Mouse (Mus musculus) WW6 (cell line): ENCODE results near the gene Tuba3a.
"Not testable (repeated sequence)": the region's sequence is repeated elsewhere in the genome, so short reads cannot be mapped to it uniquely, and the experiment has no call there.

Experiments
- DNase-seq: peaks from one replicate; pipeline ENCODE4 v3.0.0-alpha.2; 2013; ENCODE audit warnings: low read depth, low spot score

Tuba3a gene

DNA sequence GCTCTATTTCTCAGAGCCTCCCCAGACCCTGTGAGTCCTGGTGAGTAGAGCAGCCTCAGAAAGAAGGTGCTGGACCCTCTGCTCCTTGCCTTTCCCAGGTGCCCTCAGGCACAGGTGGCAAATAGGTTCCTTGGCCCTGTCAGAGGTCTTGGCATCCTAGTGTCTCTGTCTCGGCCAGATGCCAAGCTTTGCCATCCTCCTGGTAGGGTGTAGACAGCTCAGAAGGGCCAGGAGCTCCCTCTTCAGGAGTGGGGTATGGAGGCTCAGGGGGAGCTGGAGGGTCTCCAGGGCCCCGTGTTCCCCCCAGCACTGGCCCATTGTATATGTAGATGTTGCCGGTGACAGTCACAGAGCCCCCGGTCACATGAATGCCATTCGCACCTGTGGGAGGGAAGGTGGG lies 21.2 kb upstream of the Tuba3a start:
- no peak for DNase-seq

DNA sequence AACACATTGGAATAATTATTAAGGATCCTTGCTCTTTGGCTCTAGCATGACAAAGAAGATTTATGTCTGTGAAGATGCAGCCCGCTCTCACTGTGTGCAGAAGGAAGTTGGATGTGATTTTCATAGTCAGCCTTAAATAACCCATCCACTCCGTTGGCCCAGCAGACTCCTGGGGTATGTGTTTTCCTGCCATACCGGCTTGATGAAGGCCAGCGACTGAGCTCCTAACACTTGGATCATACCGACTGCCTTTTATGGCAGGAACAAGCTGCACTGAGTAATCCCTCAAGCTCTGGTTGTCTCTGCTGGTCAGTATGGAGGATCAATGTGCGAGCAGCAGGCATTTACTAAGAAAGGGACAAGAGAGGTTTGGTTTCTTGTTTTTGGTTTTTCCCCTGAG lies 19.6 kb upstream of the Tuba3a start:
- no peak for DNase-seq

- not testable (repeated sequence) for DNase-seq
These were observed 18.6 kb upstream of the Tuba3a start for GRCm38 (mm10) chr6:125304408-125304807.

- no peak for DNase-seq
These were observed 17.4 kb upstream of the Tuba3a start for GRCm38 (mm10) chr6:125303242-125303641.

DNA sequence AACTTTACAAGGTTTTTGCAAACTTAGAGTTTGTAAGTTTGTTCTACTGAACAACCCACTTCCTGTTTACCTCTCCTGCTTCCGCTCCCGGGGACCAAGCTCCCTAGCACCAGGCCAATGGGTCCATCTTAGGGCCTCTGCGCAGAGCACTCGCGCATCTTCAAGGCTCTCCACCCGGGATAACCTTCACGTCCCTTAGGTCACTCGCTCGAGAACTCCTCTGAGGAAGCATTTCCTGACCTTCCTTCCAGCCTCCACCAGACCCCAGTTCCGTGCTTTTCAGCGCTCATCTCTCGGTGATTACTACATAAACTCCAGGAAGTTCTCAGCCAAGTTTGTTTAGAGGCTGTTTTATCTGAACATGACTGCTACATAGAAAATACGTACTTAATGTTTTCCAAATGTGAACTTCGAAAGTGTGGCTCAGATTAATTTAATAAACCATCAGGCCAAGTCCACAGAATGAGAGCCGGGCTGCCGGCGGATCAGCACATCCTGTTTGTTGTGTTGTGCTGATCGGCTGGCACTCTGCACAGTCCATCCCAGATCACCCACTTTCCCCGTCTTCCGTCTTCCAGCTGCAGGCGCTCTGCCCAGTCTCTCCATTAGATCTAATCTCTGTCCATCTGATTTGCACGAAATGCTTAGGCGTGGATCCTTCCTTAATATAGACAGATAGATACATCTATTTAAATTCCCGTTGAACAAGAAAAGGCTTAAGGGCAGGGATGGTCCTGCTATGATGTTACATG lies 16.6 kb upstream of the Tuba3a start:
- no peak for DNase-seq

DNA sequence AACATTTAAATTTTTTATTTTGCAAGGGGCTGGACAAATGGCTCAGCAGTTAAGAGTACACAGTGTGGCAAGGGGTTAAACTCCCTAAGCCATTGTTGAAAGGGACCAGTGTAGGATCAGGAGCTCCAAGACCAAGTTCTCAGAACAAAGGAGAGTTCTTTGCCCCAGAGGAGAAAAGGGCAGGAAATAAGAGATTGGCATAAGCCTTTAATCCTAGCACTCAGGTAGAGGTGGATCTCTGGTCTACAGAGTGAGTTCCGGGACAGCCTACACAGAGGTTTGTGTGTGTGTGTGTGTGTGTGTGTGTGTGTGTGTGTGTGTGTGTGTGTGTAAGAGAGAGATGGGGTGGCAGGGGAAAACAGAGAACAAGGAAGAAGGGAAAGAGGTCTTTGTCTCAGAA lies 15.1 kb upstream of the Tuba3a start:
- no peak for DNase-seq

GRCm38 (mm10) chr6:125297149-125297820 lies 11.4 kb upstream of the Tuba3a start:
- DNase-seq = no peak

DNA sequence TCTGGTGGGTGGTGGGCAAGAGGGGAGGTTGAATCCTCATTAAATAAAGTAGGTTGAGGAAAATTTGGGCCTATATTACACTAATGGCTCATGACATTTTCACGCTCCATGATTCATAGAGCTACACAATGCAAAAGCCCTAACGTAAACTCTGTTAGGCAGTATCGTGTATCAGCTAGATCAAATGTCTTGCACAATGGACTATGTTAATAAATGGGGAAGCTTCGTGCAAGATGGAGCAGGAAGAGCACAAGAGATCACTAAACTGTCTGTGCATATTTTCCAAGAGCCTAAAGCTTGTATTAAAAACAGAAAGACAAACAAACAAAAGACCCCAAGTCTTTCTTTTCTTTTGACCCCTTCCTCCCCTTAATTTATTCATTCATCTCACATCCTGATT lies 8.2 kb upstream of the Tuba3a start:
- no peak for DNase-seq

DNA sequence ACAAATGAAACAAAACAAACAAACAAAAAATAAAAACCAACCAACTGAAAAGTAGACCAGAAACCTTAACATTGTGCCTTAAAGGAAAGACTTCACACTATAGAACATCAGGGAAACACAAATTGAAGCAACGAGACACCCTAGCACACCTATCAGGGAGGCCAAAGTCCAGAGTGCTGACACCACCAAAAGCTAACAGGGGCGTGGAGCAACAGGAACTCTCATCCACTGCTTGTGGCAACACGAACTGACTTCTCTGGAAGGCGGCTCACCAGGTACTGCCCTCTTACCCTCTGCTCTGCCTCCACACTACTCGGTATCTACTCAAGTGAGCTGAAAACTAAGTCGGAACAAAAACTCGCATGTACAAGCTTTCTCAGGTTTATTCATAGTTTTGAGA lies 6.4 kb upstream of the Tuba3a start:
- DNase-seq = no peak

GRCm38 (mm10) chr6:125291329-125291728 lies 5.5 kb upstream of the Tuba3a start:
- no peak for DNase-seq

DNA sequence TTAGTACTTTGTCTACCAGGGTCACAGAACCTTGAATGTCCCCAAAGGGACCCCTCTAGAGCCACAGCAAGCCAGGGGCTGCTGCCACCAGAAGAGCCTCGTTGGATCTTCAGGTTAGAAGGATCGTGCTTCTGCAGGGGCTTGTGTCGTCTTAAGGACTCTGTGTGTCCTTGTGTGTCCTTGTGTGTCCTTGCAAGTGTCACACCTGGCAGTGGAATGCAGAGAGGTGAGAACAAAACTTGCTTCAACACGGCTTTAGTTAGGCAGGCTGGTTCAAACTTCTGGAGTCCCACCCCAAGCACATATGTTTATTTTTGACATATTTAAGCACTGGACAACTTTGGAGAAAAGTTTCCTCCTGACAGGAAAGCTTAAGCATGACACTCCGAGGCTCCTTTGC lies 2.9 kb upstream of the Tuba3a start:
- DNase-seq = no peak

DNA sequence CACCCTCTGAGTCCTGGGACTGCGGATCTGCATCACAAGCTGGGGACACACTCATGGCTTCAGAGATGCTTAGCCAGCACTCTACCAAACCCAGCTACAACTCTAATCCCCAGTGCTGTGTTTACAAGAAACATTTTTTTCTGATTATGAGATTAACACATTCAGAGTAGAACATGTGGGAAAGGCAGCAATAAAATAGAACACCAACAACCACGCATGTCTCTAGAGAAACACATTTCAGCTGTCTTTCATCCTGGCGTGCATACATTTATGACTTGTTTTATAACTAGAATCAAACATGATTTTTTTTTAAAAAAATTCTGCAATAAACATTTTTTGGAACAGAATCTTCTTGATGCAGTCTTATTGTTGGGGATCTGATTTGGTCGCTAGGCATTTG lies 1.1 kb upstream of the Tuba3a start:
- no peak for DNase-seq

DNA sequence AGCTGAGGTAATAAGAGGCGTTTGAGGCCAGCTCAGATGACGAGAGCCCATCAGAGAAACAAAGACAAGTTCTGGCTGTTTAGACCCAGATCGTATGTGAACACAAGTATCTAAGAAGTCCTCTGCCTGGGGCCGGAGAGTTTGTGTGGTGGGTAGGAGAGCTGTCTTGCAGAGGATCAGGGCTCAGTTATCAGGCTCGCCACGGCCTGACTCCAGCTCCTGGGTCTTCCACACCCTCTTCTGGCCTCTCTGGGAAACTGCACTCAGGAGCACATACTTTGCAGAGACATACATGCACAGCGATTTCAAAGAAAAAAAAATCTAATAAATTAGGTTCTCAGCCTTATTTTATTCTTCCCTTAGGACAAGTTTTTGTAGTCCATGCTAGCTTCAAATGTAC lies 1.1 kb downstream of the Tuba3a start:
- DNase-seq = no peak

DNA sequence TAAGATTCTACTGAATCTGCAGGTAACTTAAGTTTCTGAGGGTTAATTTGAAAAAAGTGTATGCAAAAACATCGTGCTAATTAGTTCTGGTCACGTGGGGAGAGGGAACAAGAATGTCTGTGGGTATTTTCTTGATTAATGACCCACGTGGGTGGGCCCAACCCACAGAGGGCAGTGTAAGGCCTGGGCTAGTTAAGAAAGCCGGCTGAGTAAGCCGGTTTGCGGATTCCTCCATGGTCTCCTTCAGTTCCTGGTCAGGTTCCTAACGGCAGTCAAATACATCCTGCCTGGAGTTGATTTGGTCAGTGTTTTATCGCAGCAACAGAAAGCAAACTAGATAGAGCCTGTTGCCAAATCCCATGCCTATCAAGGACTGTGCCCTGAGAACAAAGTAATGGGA lies 1.6 kb downstream of the Tuba3a start:
- DNase-seq = no peak

- DNase-seq = not testable (repeated sequence)
These were observed 3.1 kb downstream of the Tuba3a start for GRCm38 (mm10) chr6:125282721-125283120.

DNA sequence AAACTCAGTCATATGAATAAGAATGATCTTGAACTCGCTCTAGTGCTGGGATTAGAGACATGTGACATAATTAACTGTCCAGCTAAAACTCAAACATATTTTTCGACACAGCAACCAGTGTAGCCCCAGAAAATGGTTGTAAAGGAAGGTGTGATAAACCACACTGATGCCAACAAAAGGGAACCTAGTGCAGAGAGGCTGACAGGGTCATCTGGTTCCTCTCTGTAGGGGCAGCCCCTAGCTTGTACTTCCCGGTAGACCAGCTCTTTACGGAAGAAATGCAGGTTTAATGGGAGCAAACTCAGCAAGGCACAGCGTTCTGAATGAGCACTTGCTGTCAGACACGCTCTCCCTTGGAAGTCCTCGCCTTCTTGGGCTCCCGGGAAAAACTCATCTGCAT lies 6.1 kb downstream of the Tuba3a start:
- DNase-seq = no peak

- no peak for DNase-seq
These were observed 10.8 kb downstream of the Tuba3a start for GRCm38 (mm10) chr6:125274841-125275563.

DNA sequence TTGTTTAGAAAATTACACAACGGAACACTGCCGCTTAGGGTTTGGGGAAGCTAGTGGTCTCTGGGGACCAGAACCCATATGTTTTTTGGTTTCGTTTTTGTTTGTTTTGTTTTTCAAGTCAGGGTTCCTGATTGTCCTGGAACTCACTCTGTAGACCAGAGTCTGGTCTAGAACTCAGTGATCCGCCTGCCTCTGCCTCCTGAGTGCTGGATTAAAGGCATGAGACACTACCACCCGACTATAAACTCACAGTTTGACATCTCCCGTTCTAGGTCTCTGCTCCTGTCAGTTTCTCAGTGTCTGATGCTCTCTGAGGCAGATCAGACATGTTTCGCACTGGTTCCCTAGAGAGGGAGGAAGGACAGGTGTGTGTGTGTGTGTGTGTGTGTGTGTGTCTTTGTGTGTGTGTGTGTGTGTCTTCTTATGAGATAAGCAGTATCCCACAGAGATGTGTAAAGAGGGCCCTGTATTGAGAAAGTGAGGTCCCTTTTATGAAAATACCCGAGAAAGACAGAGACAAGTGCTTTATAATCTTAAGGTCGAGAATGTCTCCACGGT lies 13.5 kb downstream of the Tuba3a start:
- DNase-seq = no peak

GRCm38 (mm10) chr6:125271455-125272227 lies 14.2 kb downstream of the Tuba3a start:
- DNase-seq = peak; percentile 83

- no peak for DNase-seq
These were observed 17.0 kb downstream of the Tuba3a start for GRCm38 (mm10) chr6:125268799-125269198.

- no peak for DNase-seq
These were observed 18.4 kb downstream of the Tuba3a start for GRCm38 (mm10) chr6:125267469-125267868.

GRCm38 (mm10) chr6:125266600-125266999 lies 19.2 kb downstream of the Tuba3a start:
- not testable (repeated sequence) for DNase-seq
